ENCODE assay signal across 22 mouse cellular contexts in genomic region chr11:51110621-51111020, GRCm38 (mm10). TPM values are rescaled to one million over a fixed set of nuclear protein-coding genes. Genes with fewer than 3 reads are reported as not detected.
DNase-seq lines count a peak whose midpoint lies in the region; ATAC-seq lines count a peak whose summit lies in the region.
"Had no signal": no experiment of that assay in that cellular context is flagged by ENCODE, and none has a peak within 500 bp of the region (broad histone marks: within the 10 kb centered on the region; RNA-seq: fewer than 3 reads in every experiment).

No protein-coding gene starts in this region.

- WGBS in embryonic facial prominence, embryonic 14.5 days: 57% methylated on average over 3 of the region's 3 CpGs

- H3K9ac ChIP-seq in embryonic facial prominence, embryonic 14.5 days (ENCODE audit: low read depth, low read length): no peak overlapping the region
- H3K9ac ChIP-seq: embryonic facial prominence, embryonic 12.5 days; embryonic facial prominence, embryonic 15.5 days; forebrain, embryonic 13.5 days; forebrain, embryonic 15.5 days; forebrain, postnatal 0 days had no signal

- peak overlapping the region; percentile 1 for H3K4me3 ChIP-seq in megakaryocyte, embryonic 14.5 days (replicated peaks)
- no peak overlapping the region for H3K4me3 ChIP-seq in embryonic facial prominence, embryonic 14.5 days (ENCODE audit: low read depth, low read length)
- H3K4me3 ChIP-seq: embryonic facial prominence, embryonic 12.5 days; embryonic facial prominence, embryonic 15.5 days; erythroblast, embryonic 14.5 days; forebrain, embryonic 10.5 days; forebrain, embryonic 13.5 days; forebrain, embryonic 15.5 days had no signal

- peak; percentile 18 for DNase-seq in embryonic facial prominence, embryonic 14.5 days (ENCODE audit: low spot score)
- peak; percentile 67 for DNase-seq in retina, embryonic 14.5 days (ENCODE audit: low spot score)
- no peak for DNase-seq in cerebellum, adult 11 months
- DNase-seq: adrenal gland, adult 2 months; adrenal gland, postnatal 10 days; adrenal gland, postnatal 25 days; cerebellum, adult 11-12 months; cerebellum, adult 2 months; cerebellum, adult 9-10 months; cerebellum, postnatal 10 days; cerebellum, postnatal 25 days; forebrain, postnatal 0 days had no signal

- H3K4me2 ChIP-seq in embryonic facial prominence, embryonic 14.5 days (ENCODE audit: low read depth, low read length): no peak overlapping the region
- H3K4me2 ChIP-seq: embryonic facial prominence, embryonic 12.5 days; embryonic facial prominence, embryonic 15.5 days; forebrain, embryonic 13.5 days; forebrain, embryonic 15.5 days had no signal

- peaks cover 34% of the 10 kb centered on the region for H3K9me3 ChIP-seq in megakaryocyte, embryonic 14.5 days
- H3K9me3 ChIP-seq in embryonic facial prominence, embryonic 14.5 days (ENCODE audit: control insufficient read depth, low read length): 0 out of 2 replicates have a peak, but pooled peaks cover 6% of the 10 kb centered on the region
- H3K9me3 ChIP-seq: forebrain, embryonic 13.5 days; forebrain, embryonic 15.5 days had no signal

- no peaks in the 10 kb centered on the region for H3K27me3 ChIP-seq in megakaryocyte, embryonic 14.5 days (replicated peaks)
- no peaks in the 10 kb centered on the region for H3K27me3 ChIP-seq in embryonic facial prominence, embryonic 14.5 days (replicated peaks; ENCODE audit: control insufficient read depth, insufficient read depth, low read length)
- H3K27me3 ChIP-seq: embryonic facial prominence, embryonic 12.5 days; embryonic facial prominence, embryonic 15.5 days; forebrain, embryonic 13.5 days; forebrain, embryonic 15.5 days had no signal

- H3K36me3 ChIP-seq in megakaryocyte, embryonic 14.5 days (replicated peaks; ENCODE audit: low read length): no peaks in the 10 kb centered on the region
- no peaks in the 10 kb centered on the region for H3K36me3 ChIP-seq in embryonic facial prominence, embryonic 14.5 days (ENCODE audit: control insufficient read depth, insufficient read depth, low read length)
- H3K36me3 ChIP-seq: embryonic facial prominence, embryonic 12.5 days; embryonic facial prominence, embryonic 15.5 days; forebrain, embryonic 10.5 days; forebrain, embryonic 15.5 days had no signal

- no peaks in the 10 kb centered on the region for H3K4me1 ChIP-seq in megakaryocyte, embryonic 14.5 days
- H3K4me1 ChIP-seq in embryonic facial prominence, embryonic 14.5 days (ENCODE audit: control insufficient read depth, insufficient read depth, low read length): no peaks in the 10 kb centered on the region
- H3K4me1 ChIP-seq: embryonic facial prominence, embryonic 15.5 days; forebrain, embryonic 10.5 days; forebrain, embryonic 13.5 days; forebrain, embryonic 15.5 days had no signal

- ATAC-seq in megakaryocyte, adult 5-6 weeks (ENCODE audit: poor library complexity, severe bottlenecking): no peak
- ATAC-seq in embryonic facial prominence, embryonic 14.5 days (ENCODE audit: low read depth): no peak
- no peak for ATAC-seq in megakaryocyte progenitor cell, adult 5-6 weeks (replicated peaks; ENCODE audit: poor library complexity)
- ATAC-seq: forebrain, embryonic 13.5 days; forebrain, embryonic 15.5 days; forebrain, postnatal 0 days had no signal

- H3K27ac ChIP-seq in embryonic facial prominence, embryonic 14.5 days (replicated peaks; ENCODE audit: low read depth, low read length): no peak overlapping the region
- H3K27ac ChIP-seq: embryonic facial prominence, embryonic 12.5 days; embryonic facial prominence, embryonic 15.5 days; forebrain, embryonic 10.5 days; forebrain, embryonic 13.5 days; forebrain, embryonic 15.5 days had no signal

RNA-seq across cellular contexts. Expression of gene Zfp354a, which starts 51.6 kb away (rescaled TPM):
- not detected in 2 replicates for polyA plus RNA-seq in megakaryocyte, embryonic 14.5 days (2012; ENCODE audit: insufficient read depth, low replicate concordance)
- total RNA-seq in megakaryocyte, adult 5-6 weeks (2015): not detected in 2 replicates
- total RNA-seq in megakaryocyte, adult 5-6 weeks (2017): 0.22 TPM in 1 of 2 replicates, not detected in the other
- 8.0 and 10.4 TPM in 2 replicates for polyA plus RNA-seq in embryonic facial prominence, embryonic 14.5 days (2014; fragmentation: Nextera tagmentation; extraction: Ambion mirVana)
- not detected in 2 replicates for total RNA-seq in megakaryocyte progenitor cell, adult 5-6 weeks (2015)
- not detected in 2 replicates for total RNA-seq in megakaryocyte progenitor cell, adult 5-6 weeks (2017)
- total RNA-seq: MEL had no signal
- polyA plus RNA-seq: erythroblast, embryonic 14.5 days had no signal
